Mouse (Mus musculus) adrenal gland, postnatal 14 days (tissue): ENCODE measurements at regions not wholly inside any gene's neighbourhood (a gene's known extent, or its start where the extent isn't known, plus 50 kb on each side); places are given as distances from the start of the nearest gene placed in this dataset.

Experiments
- DNase-seq: peaks from one replicate; pipeline ENCODE4 v3.0.0; 2021; ENCODE audit warnings: mixed read lengths

- DNase-seq = no peak
Measured at GRCm38 (mm10) chr9:98791709-98792108, 50.6 kb upstream of the Prr23a1 start.

GRCm38 (mm10) chr9:98773651-98774185, 68.6 kb upstream of the Prr23a1 start:
- DNase-seq = no peak

- DNase-seq = no peak
Measured at GRCm38 (mm10) chr9:98773212-98773611, 69.1 kb upstream of the Prr23a1 start.

- DNase-seq = no peak
Measured at GRCm38 (mm10) chr9:98754764-98755163, 87.5 kb upstream of the Prr23a1 start.

- no peak for DNase-seq
Measured at GRCm38 (mm10) chr9:98753356-98753953, 88.8 kb upstream of the Prr23a1 start.

GRCm38 (mm10) chr9:98743785-98744184, 98.5 kb upstream of the Prr23a1 start:
- DNase-seq = no peak

- no peak for DNase-seq
Measured at GRCm38 (mm10) chr9:98727276-98727860, 114.9 kb upstream of the Prr23a1 start.

- DNase-seq = no peak
Measured at GRCm38 (mm10) chr9:98726638-98727037, 115.7 kb upstream of the Prr23a1 start.

GRCm38 (mm10) chr9:98722885-98723284, 119.4 kb upstream of the Prr23a1 start:
- no peak for DNase-seq

- no peak for DNase-seq
Measured at GRCm38 (mm10) chr9:98721381-98721780, 119.9 kb upstream of the Mrps22 start.

GRCm38 (mm10) chr9:98717701-98718270, 116.3 kb upstream of the Mrps22 start:
- DNase-seq = peak; percentile 24

- no peak for DNase-seq
Measured at GRCm38 (mm10) chr9:98714661-98715060, 113.2 kb upstream of the Mrps22 start.

- DNase-seq = no peak
Measured at GRCm38 (mm10) chr9:98712826-98713225, 111.4 kb upstream of the Mrps22 start.

- DNase-seq = no peak
Measured at GRCm38 (mm10) chr9:98712023-98712563, 110.6 kb upstream of the Mrps22 start.

- no peak for DNase-seq
Measured at GRCm38 (mm10) chr9:98710155-98710710, 108.8 kb upstream of the Mrps22 start.

- DNase-seq = no peak
Measured at GRCm38 (mm10) chr9:98708001-98708680, 106.7 kb upstream of the Mrps22 start.

- DNase-seq = no peak
Measured at GRCm38 (mm10) chr9:98707491-98707890, 106.0 kb upstream of the Mrps22 start.

GRCm38 (mm10) chr9:98704131-98704530, 102.7 kb upstream of the Mrps22 start:
- no peak for DNase-seq

- DNase-seq = no peak
Measured at GRCm38 (mm10) chr9:98703331-98703730, 101.9 kb upstream of the Mrps22 start.

- no peak for DNase-seq
Measured at GRCm38 (mm10) chr9:98700571-98700970, 99.1 kb upstream of the Mrps22 start.

GRCm38 (mm10) chr9:98697155-98697554, 95.7 kb upstream of the Mrps22 start:
- DNase-seq = peak; percentile 24

- no peak for DNase-seq
Measured at GRCm38 (mm10) chr9:98695035-98695434, 93.6 kb upstream of the Mrps22 start.
